Mouse (Mus musculus) embryo, embryonic 11.5 days (tissue): ENCODE data around the gene Plekha8.

Source experiments
- DNase-seq: peaks from one replicate; pipeline ENCODE4 v3.0.0-alpha.2; 2012; ENCODE audit warnings: low read depth, low spot score

Plekha8 gene

GRCm38 (mm10) chr6:54641953-54642352 is 47.0 kb downstream of the Plekha8 start:
- DNase-seq, result no peak

DNA sequence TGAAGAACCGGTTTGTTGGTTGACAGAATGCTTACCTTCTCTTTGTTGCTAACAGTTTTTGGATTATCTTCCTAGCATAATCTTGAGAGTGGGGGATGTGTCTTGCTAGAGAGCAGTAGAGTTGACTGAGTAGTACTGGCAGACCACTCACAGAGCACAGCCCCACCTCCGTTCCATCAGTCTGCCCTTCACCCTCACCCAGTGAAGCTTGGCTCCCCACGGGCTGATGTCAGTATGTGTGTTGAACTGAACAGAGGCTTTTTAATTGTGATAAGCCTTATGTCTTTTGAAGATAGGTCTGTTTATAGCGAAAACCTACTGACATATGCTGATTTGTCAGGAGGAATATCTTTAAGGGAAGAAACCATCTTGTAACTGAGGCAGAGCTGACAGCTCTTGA is 48.3 kb downstream of the Plekha8 start:
- no peak for DNase-seq

DNA sequence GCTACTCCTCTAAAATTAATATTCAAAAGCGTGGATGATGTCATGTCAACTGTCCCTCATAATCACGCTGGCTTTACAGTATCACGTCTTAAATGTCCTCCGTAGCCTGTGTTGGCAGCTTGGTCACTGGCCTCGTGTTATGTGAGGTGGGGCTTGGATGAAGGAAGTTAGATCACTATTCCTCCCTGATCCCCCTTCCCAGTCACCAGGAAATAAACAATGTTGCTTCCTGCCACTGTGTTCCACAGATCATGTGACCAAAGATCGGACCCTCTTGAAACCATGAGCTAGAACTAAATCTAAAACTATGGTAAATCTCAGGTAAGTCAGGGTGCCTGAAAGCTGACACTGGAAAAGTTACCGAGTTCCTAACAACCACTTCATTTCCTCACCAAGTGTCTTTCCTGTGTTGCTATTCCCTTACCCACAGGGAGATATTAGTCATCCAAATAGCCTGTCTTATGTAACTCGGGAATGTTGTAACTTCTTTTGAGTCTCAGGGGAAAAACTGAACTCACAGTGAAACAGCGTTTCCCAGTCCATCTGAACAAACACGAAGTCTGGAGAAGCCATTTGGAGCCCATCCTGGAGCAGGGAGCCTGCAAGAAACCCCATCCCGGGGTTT is 60.7 kb downstream of the Plekha8 start:
- DNase-seq, result no peak

- DNase-seq, result no peak
Observed at GRCm38 (mm10) chr6:54657861-54658260, 63.0 kb downstream of the Plekha8 start.

- no peak for DNase-seq
Observed at GRCm38 (mm10) chr6:54669868-54670267, 75.0 kb downstream of the Plekha8 start.

GRCm38 (mm10) chr6:54672901-54673300 is 78.0 kb downstream of the Plekha8 start:
- DNase-seq, result no peak

DNA sequence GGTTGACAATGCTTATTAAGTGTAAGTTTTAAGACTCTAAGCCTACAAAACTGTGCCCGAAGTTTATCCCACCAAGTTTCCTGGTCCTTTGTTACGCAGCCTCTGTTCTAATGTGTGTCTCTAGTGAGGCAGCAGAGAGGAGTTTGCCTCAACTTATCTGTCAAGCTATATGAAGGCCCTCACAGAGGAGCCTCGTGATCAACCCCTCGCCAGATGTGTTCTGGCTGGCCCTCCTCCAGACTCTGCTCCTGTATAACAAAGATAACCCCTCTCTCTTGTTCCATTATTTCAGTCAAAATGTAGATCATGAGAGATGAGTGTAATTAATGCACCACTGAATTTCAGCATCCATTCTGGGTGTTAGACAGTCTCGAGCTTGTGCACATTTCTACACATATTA is 84.8 kb downstream of the Plekha8 start:
- no peak for DNase-seq

GRCm38 (mm10) chr6:54680891-54681745 is 86.2 kb downstream of the Plekha8 start, which contains the start of gene Mturn:
Mturn (plus strand) TSS chr6:54681624.
- peak; percentile 90 for DNase-seq

GRCm38 (mm10) chr6:54681746-54682428 is 87.0 kb downstream of the Plekha8 start:
- peak; percentile 30 for DNase-seq

DNA sequence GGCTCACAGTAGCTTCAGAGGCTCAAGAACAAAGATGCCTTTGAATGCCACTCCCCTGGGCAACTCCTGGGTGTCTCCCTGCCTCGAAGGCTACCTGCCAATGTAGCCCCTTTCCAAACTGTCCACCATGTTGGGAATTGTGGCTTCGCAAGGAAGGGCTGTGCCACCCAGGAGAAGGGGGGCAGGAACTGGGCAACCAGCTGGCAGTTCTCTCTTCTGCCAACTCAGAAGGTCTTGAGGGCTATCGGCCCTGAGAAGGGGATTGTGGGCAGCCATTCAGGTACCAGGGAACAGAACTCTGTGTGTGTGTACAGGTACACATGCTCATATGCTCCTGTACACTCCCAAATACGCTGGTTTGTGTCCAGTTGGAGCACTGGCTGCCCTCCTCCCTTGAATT is 89.2 kb downstream of the Plekha8 start:
- no peak for DNase-seq

- DNase-seq, result no peak
Observed at GRCm38 (mm10) chr6:54685103-54685502, 90.2 kb downstream of the Plekha8 start.

DNA sequence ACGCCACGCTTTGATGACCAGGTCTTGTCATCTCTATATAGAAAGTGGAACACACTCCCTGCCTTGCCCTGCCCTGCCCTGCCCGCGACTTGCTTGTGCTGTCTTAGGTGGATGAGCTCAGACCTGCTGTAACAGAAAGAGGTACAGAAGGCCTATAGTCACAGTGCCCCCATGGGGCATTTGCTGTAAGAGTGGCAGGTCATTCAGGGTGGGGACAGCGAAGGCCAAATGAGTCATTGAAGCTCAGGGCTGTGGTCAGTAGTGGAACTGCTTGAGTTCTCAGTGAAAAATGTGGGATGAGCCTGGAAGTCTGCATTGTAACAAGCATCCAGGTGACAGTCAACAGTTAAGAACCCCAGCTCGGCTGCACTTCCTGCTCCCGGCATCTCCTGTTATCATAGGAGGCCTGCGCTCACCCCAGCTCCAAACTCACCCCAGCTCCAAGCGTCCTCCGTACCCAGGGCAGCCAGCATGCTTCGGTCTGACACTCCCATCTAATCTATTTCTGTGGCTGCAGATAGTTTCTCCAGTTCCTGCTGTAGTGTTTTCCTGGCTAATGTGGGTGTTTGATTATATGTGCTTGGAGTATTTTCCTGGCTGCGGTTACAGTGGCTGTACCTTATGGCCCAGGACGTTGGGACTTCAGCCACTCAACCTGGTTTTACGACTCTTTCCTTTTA is 90.9 kb downstream of the Plekha8 start:
- DNase-seq, result no peak

DNA sequence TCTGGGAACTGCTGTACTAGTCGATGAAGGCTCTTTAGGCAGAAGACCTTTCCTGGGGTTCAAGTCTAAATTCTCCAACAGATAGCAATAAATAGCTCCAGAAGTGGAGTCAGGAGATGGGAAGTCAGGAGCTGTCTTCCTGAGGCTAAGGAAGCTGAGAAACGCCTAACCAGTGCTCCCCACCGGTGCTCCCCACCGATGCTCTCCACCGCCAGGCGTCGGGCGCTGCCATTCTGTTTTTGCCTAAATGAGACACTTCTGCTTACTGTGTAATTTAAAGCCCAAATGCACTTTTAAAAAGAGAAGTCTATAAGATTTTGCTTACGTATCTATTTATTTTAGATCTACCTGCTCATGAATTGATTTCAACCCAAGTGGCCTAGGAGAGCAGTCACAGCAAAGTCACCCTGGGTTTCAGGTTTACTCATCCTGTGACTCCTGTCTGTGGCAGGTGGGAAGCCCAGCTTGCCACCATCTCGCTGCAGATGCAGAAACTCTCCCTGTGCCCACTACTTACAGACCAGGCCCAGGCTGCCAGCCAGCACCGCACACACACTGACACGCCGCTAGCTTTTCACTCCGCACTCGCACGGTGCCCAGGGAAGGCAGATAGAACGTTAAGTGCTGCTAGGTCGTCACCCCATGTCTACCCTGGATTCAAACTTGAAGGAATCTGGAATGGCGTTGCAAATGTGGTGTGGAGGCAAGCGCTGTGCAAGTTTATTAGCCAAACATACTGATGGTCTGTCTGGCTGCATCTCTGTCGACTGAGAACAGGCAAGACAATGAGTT is 92.2 kb downstream of the Plekha8 start:
- DNase-seq, result no peak

DNA sequence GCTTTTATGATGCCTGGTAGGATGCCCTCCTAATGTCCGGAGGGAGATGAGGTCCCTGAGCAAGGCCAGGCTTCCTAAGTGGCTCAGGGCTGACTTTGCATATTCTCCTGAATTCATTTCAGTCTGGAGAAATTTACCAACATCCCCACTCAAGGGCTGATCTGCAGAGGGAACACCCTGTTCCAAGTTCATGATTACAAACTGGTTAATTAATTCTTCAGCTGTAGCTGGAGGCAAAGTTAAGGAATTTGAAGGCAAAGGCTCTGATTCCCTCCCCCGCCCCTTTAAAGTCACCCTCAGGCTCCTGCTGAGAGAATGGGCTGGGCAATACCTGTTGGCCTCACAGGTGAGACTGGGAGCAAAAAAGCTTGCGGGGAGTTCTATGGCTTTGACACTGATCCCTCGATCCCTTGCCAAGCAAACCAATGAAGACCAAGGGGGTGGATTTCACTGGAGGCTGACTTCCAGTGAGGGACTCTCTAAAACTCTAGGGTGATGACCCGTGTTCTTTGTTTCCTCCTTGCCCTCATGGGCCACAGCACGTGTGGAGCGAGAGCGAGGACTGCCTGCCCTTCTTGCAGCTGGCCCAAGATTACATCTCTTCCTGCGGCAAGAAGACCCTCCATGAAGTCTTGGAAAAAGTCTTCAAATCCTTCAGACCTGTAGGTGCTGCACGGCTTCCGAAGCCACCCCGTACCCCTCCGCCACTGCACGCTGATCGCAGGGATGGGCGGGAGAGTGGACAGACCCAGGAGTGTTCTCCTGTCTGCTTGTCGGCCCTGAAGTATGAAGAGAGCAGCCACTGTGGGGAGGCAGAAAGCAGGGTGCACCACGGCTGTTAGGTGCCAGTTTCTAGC is 93.8 kb downstream of the Plekha8 start:
- no peak for DNase-seq

DNA sequence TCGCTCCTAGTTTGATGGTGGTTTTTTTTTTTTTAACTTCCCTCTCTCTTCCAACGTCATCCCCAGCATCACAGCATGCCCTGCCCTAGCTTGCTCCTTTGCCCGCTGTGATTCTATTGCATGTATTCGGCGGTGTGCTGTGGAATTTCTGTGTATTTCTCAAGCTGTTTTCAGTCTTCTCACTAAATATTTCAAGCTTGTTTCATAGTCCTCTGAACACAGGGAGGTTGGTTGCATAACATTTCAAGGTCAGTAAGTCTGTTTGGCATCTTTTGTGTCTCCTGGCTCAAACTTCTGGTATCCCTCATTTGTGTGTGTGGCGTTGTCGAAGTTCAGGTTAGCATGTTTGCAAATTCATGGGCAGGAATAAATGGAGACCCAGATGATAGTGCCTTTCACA is 94.8 kb downstream of the Plekha8 start:
- no peak for DNase-seq

DNA sequence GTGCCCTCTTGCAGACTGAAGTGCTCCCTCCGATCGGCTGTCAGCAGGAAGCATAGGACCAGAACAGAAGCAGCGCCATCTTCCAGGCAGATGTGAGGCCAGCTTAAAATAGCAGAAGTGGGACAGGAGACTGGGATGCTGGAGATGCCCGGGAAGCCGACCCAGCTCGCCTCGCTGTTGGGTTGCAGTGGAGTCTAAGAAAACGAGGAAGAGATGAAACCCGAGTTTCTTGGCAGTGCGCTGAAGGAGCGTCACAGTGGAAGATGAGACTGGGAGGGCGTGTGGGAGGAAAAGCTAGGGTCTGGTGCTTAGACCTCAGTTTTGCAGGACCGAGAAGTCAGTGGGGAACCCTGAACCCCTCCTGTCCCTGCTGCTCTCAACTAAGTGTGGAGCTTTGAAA is 95.9 kb downstream of the Plekha8 start:
- DNase-seq, result no peak

DNA sequence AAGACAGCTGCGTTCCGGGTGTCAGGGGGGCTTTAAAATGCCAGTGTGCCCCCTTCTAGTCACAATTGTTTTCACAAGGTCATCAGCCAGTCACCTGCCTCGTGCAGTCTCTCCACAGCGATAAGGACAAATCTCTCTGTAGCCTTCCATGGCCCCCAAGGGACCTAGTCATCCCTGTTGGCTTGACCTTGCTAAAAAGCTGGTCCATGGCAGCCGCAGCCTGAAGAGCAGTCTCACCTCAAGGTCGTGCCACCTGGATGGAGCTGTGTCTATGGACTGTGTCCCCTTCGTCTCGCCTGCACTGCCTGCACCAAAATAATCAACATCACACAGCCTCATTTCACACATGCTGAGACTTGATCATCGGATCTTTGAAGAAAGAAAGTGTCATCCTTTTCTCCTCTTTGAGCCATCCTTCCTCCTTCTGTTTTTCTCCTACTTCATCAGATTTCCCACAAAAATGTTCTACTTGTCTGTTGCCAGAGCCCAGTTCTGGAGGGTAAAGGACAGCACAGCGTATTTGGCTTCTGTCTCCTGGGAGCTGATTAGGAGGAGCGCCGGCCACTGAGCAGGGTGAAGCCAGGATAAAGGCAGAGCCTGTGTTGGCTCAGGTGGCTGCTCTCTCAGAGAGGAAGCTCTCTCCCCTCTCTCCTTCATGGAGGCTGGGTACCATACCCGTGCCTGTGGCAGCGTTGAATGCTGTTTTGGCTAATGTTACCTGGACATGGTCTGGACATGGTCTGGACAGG is 96.6 kb downstream of the Plekha8 start:
- no peak for DNase-seq

DNA sequence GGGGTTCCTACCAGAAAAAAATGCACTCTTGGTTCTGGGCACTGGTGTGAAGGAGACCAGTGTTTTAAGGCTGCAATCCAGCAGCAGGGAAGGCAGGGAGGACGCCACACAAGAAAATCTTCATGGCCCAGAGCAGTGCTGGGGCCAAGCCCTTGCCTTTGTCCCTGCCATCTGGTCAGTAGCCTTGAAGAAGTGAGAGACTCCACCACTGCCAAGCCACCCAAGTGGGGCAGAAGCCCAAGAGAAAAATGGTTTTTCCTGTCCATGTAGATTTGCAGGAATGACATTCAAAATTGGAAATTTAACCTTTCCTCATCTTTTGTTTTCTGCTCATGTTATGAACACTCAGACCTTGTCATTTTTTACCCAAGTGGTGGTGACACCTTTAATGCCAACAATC is 97.3 kb downstream of the Plekha8 start:
- no peak for DNase-seq

DNA sequence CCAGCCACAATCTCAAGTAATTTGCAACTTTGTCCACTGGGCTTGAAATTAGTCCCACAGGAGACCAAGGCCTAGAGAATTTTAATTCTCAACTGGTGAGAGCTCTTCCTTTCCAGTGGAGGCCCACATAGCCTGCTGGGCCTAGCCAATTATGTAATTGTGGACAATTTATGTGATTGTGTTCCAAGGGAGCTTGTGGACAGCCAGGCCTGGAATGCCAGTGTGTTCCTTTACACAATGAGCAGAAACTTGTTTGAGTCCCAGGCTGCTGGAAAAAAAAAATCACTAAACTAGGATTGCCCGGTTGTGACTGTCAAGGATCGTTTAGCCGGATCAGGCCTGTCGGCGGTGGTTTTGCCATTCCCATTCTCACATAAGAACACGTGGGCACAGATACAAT is 98.4 kb downstream of the Plekha8 start:
- no peak for DNase-seq
